Mouse (Mus musculus) lung, postnatal 0 days (tissue): Measurements from ENCODE around the gene Pgrmc2. TPM values are rescaled to one million over a fixed set of nuclear protein-coding genes. Genes with fewer than 3 reads are reported as not detected.

Experiments used
- ATAC-seq: fragments of 200-750 bp; cut with Nextera tagmentation; 2 replicates; pipeline ENCODE4 v1.8.0; 2017; ENCODE audit warnings: moderate library complexity
- DNase-seq: peaks from one replicate; pipeline ENCODE4 v3.0.0-alpha.2; 2016; ENCODE audit warnings: low spot score
- H3K27ac ChIP-seq: fragments of 300-500 bp; sonication (generic); 2 replicates; pipeline ENCODE4 v1.5.1; 2014; ENCODE audit warnings: antibody characterized with exemption, mild to moderate bottlenecking, low read length, mixed read lengths
- H3K27me3 ChIP-seq: fragments of 300-500 bp; sonication (generic); replicated peaks from 2 replicates; pipeline ENCODE4 v1.6.1; 2014; ENCODE audit warnings: low read length, mixed read lengths; ENCODE audit not compliant: insufficient read depth
- H3K36me3 ChIP-seq: fragments of 300-500 bp; sonication (generic); 2 replicates; pipeline ENCODE4 v1.6.1; 2014; ENCODE audit warnings: low read length, mixed read lengths; ENCODE audit not compliant: insufficient read depth
- H3K4me1 ChIP-seq: fragments of 300-500 bp; sonication (generic); 2 replicates; pipeline ENCODE4 v1.6.1; 2014; ENCODE audit warnings: antibody characterized with exemption, low read depth, low read length, mixed read lengths; ENCODE audit not compliant: insufficient read depth
- H3K4me2 ChIP-seq: fragments of 300-500 bp; sonication (generic); replicated peaks from 2 replicates; pipeline ENCODE4 v1.6.1; 2014; ENCODE audit warnings: low read depth, mild to moderate bottlenecking, low read length, moderate library complexity, mixed read lengths
- H3K4me3 ChIP-seq: fragments of 300-500 bp; sonication (generic); 2 replicates; pipeline ENCODE4 v1.5.1; 2014; ENCODE audit warnings: low read depth, low read length
- H3K9ac ChIP-seq: fragments of 300-500 bp; sonication (generic); replicated peaks from 2 replicates; pipeline ENCODE4 v1.6.1; 2014; ENCODE audit warnings: low read depth, mild to moderate bottlenecking
- H3K9me3 ChIP-seq: fragments of 300-500 bp; sonication (generic); 2 replicates; pipeline ENCODE4 v1.6.1; 2016; ENCODE audit warnings: low read length, mixed read lengths
- CTCF ChIP-seq: IDR thresholded peaks from 2 replicates; pipeline ENCODE4 v1.5.1; 2016; ENCODE audit warnings: antibody characterized with exemption, mild to moderate bottlenecking
- EP300 ChIP-seq: IDR thresholded peaks from 2 replicates; pipeline ENCODE4 v1.6.1; 2016; ENCODE audit warnings: antibody characterized with exemption, mild to moderate bottlenecking, control low read depth
- WGBS: fragments of 180-500 bp; shearing (Covaris S2); extraction: QIAGEN DNeasy Blood & Tissue Kit; methylation state at CpG from one replicate; pipeline ENCODE4 v1.1.7; 2014; 5-methylcytosine and 5-hydroxymethylcytosine counted together
- polyA plus RNA-seq: library from polyadenylated mRNA; unstranded; fragments of >200 nt; fragmentation: Nextera tagmentation; extraction: Ambion mirVana; gene quantifications from 2 replicates; pipeline ENCODE4 v1.2.1, GENCODE M21; 2015

The Pgrmc2 gene
- polyA plus RNA-seq, 1 experiment from 2014 or later = 22.1 TPM

DNA sequence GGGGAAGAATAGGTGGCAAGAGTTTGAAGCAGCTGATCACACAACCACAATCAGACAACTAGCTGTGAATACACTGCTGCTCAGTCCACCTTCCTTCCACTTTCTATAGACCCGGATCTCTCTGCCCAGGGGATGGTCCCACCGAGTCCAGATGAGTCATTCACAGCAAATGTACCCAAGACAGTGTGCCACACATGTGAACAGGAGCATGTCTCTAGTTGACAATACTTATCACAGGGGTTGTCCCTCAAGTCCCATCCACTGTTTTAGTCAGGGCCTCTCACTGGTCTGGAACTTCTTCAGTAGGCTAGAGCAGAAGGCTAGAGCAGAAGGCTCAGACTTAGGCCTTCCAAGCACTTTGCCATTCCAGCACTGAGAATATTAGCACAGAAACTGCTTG lies 20.1 kb downstream of the Pgrmc2 start:
- ATAC-seq (no peak), DNase-seq (no peak)
- Histone ChIP-seq H3K4me2 (no peak overlapping the region), H3K9me3 (no peaks in the 10 kb centered on the region), H3K27me3 (no peaks in the 10 kb centered on the region), H3K9ac (no peak overlapping the region), H3K36me3 (0 out of 2 replicates have a peak, but pooled peaks cover 5% of the 10 kb centered on the region), H3K4me3 (no peak overlapping the region), H3K4me1 (no peaks in the 10 kb centered on the region; the same call in 1 of the 2 replicates), H3K27ac (no peak overlapping the region)
- 83% methylated on average over 2 of the region's 2 CpGs for WGBS
- TF ChIP-seq EP300 (no peak), CTCF (no peak)

DNA sequence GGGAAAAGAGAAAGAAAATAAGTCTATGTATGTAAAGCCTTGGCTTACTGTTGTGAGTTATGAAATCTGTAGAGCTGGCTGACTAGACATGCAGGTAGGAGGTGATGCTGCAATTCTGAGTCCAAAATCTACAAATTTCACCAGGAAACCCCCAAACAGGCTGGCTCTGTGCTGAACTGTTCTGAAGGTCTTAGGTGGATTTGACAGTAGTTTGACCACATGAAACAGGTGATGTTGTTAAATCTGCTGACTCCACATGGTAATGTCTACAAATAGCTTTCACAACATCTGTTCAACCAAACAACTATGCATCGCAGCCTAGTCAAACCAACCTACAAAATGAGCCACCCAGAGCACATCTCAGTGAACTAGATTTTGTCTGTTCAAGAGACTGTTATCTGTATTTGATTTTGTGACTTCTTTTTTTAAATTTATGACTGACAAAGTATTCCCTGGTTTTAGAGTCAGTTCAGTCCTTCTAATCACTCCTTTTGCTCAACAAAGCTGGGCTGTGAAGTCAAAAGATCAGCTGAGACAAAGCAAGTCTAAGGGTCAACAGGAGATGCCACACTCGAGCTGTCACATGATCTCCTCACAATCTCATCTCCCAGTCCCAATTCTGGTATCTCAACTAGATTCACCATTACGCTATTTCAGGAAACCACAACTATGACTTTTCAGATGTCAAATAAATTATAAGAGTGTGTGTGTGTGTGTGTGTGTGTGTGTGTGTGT lies 20.8 kb downstream of the Pgrmc2 start:
- Histone ChIP-seq H3K4me3 (no peak overlapping the region), H3K27ac (no peak overlapping the region), H3K9ac (no peak overlapping the region), H3K9me3 (no peaks in the 10 kb centered on the region), H3K4me1 (no peaks in the 10 kb centered on the region; the same call in 1 of the 2 replicates), H3K36me3 (0 out of 2 replicates have a peak, but pooled peaks cover under 1% of the 10 kb centered on the region), H3K27me3 (no peaks in the 10 kb centered on the region), H3K4me2 (no peak overlapping the region)
- no peak for ATAC-seq
- DNase-seq = no peak
- TF ChIP-seq EP300 = no peak
- TF ChIP-seq CTCF = no peak
- WGBS = 87% methylated on average over 3 of the region's 3 CpGs

DNA sequence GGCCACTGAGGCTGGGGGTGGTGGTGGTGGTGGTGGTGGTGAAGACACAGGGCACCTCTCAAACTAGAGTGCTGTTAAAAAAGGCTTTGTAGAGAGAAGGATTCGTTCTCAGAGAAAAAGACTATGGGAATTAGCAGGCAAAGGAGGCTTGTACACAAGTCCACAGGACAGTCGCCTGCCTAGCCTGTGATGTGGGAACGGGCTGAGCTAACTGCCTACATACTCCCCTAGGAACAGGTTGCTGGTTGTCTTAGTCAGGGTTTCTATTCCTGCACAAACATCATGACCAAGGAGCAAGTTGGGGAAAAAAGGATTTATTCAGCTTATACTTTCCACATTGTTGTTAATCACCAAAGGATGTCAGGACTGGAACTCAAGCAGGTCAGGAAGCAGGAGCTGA lies 23.6 kb downstream of the Pgrmc2 start:
- TF ChIP-seq CTCF = no peak
- no peak for TF ChIP-seq EP300

DNA sequence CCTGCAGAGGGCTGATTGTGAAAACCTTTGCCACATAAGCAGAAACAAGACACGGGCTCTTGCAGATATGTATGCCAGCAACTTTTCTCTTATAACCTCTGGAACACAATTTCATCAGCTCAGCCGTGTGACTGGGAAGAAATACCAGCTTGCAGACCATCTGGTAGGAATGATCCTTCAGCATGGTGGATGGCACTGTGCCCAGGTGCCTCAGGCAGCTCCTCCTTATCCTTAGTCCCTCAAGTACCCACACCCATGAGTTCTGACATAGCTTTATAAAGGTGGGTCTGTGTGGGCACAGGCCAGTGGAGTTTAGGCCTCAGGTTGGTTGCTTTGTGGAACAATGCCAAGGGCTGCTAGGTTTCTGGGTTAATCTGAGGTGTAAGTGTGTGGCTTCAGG lies 24.5 kb downstream of the Pgrmc2 start:
- ATAC-seq (peak; percentile 83), DNase-seq (peak; percentile 68)
- no peaks in the 10 kb centered on the region for H3K27me3 ChIP-seq
- H3K9ac ChIP-seq = no peak overlapping the region
- H3K4me2 ChIP-seq = no peak overlapping the region
- no peak overlapping the region for H3K4me3 ChIP-seq
- no peak overlapping the region for H3K27ac ChIP-seq
- H3K36me3 ChIP-seq = no peaks in the 10 kb centered on the region
- WGBS = 46% methylated on average over 2 of the region's 2 CpGs
- no peaks in the 10 kb centered on the region; the same call in 1 of the 2 replicates for H3K4me1 ChIP-seq
- TF ChIP-seq CTCF = no peak
- no peak for TF ChIP-seq EP300
- H3K9me3 ChIP-seq = no peaks in the 10 kb centered on the region

More for the DNA sequence above, 23.6 kb downstream of the Pgrmc2 start:
- WGBS = 84% methylated on average over 3 of the region's 3 CpGs
- no peak overlapping the region for H3K27ac ChIP-seq
- H3K9me3 ChIP-seq = no peaks in the 10 kb centered on the region
- H3K4me2 ChIP-seq = no peak overlapping the region
- no peaks in the 10 kb centered on the region; the same call in 1 of the 2 replicates for H3K4me1 ChIP-seq
- no peak overlapping the region for H3K9ac ChIP-seq
- ATAC-seq (no peak), DNase-seq (no peak)
- no peaks in the 10 kb centered on the region for H3K36me3 ChIP-seq
- no peak overlapping the region for H3K4me3 ChIP-seq
- no peaks in the 10 kb centered on the region for H3K27me3 ChIP-seq

DNA sequence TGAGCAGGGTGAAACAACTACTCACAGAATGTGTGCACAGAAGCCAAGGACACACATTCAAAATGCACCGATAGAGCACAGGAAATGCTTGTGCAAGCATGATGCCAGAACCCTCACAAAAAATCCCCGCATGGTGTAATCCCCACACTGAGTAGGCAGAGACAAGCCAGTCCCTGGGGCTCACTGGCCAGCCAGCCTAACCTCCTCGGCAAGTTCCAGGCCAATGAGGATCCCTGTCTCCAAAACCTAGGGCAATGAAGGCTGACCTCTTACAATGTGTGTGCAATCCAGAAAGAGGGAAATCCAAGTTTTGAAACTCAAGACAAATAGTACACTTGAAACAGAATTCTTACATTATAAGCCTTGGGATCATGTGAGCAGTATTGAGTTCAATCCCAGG lies 29.5 kb downstream of the Pgrmc2 start:
- no peak for DNase-seq
- 68% methylated on average over 3 of the region's 3 CpGs for WGBS
- no peak overlapping the region for H3K27ac ChIP-seq
- H3K4me3 ChIP-seq = no peak overlapping the region
- H3K36me3 ChIP-seq = no peaks in the 10 kb centered on the region
- H3K9me3 ChIP-seq = no peaks in the 10 kb centered on the region
- no peak for ATAC-seq
- no peak for TF ChIP-seq EP300
- no peak for TF ChIP-seq CTCF
- no peaks in the 10 kb centered on the region; the same call in 1 of the 2 replicates for H3K4me1 ChIP-seq
- H3K9ac ChIP-seq = no peak overlapping the region
- no peak overlapping the region for H3K4me2 ChIP-seq
- H3K27me3 ChIP-seq = no peaks in the 10 kb centered on the region

DNA sequence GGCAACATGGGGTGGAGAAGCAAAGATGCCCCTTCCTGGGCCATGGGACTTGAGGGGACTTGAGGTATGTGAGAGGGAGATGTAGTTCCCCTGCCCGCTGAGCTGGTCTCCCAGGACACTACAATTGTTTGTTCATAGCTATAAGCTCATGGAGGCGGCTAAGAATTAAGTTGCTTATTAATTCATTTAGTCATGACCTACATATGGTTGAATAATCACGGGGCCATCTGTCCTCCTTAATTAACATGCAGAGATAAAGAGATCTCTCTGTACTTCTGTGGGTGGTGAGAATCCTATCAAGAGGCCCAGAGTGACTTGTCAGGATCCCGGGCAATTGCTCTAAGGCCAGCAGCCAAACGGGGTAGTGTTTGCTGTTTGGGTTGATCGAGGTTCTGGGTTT lies 35.0 kb downstream of the Pgrmc2 start:
- TF ChIP-seq EP300 (no peak), CTCF (no peak)
- DNase-seq (no peak), ATAC-seq (no peak)
- no peaks in the 10 kb centered on the region for H3K36me3 ChIP-seq
- H3K9ac ChIP-seq = no peak overlapping the region
- H3K4me2 ChIP-seq = no peak overlapping the region
- no peaks in the 10 kb centered on the region for H3K27me3 ChIP-seq
- no peaks in the 10 kb centered on the region for H3K9me3 ChIP-seq
- H3K4me3 ChIP-seq = no peak overlapping the region
- 82% methylated on average over 6 of the region's 6 CpGs for WGBS
- H3K27ac ChIP-seq = no peak overlapping the region
- H3K4me1 ChIP-seq = no peaks in the 10 kb centered on the region
